9 mouse cellular contexts compared by ENCODE assay signal in genomic region chr2:102257964-102258605, GRCm38 (mm10).
DNase-seq lines count a peak whose midpoint lies in the region; TF ChIP-seq lines count a peak whose summit lies in the region.
"Had no signal": no experiment of that assay in that cellular context is flagged by ENCODE, and none has a peak within 500 bp of the region (broad histone marks: within the 10 kb centered on the region; RNA-seq: fewer than 3 reads in every experiment).

No protein-coding gene starts in this region.

- H3K9ac ChIP-seq in CH12.LX (ENCODE audit: insufficient read depth, low read depth) = no peak overlapping the region

- in situ Hi-C loops in CH12.LX (cut with MboI; ENCODE audit: low pct_ligation_motif_present, low pct_unique_long_range_greater_than_20kb, low sequenced_read_pairs) = no loop called here

- no peaks in the 10 kb centered on the region for H3K9me3 ChIP-seq in heart, embryonic 10.5 days
- no peaks in the 10 kb centered on the region for H3K9me3 ChIP-seq in CH12.LX (replicated peaks; ENCODE audit: low read length)
- no peaks in the 10 kb centered on the region for H3K9me3 ChIP-seq in hindbrain, embryonic 10.5 days
- H3K9me3 ChIP-seq: megakaryocyte, embryonic 14.5 days had no signal

- no peaks in the 10 kb centered on the region for H3K36me3 ChIP-seq in heart, embryonic 10.5 days
- H3K36me3 ChIP-seq in CH12.LX (replicated peaks in 1 of 2; ENCODE audit: control insufficient read depth in 1 of 2, insufficient read depth in 1 of 2, low read length in 1 of 2) = no peaks in the 10 kb centered on the region
- H3K36me3 ChIP-seq in hindbrain, embryonic 10.5 days = no peaks in the 10 kb centered on the region

- peaks cover 50% of the 10 kb centered on the region for H3K27me3 ChIP-seq in heart, embryonic 10.5 days (ENCODE audit: insufficient read depth, poor library complexity, severe bottlenecking)
- H3K27me3 ChIP-seq in CH12.LX (replicated peaks) = no peaks in the 10 kb centered on the region
- H3K27me3 ChIP-seq in hindbrain, embryonic 10.5 days (ENCODE audit: insufficient read depth, poor library complexity, severe bottlenecking) = peaks cover 35% of the 10 kb centered on the region

- H3K27ac ChIP-seq in heart, embryonic 10.5 days = no peak overlapping the region
- H3K27ac ChIP-seq in CH12.LX (ENCODE audit: insufficient read depth, low read depth) = no peak overlapping the region
- peak overlapping the region; percentile 41; the same call in 1 of the 2 replicates for H3K27ac ChIP-seq in cortical plate, adult 2 months (ENCODE audit: insufficient read depth, low read length)
- H3K27ac ChIP-seq in hindbrain, embryonic 10.5 days = peak overlapping the region; percentile 29; the same call in 1 of the 2 replicates

- no peak for TF ChIP-seq CTCF in CH12.LX (conservative IDR thresholded peaks at IDR 0.05 in 1 of 2, IDR thresholded peaks at IDR 0.05 in 1 of 2; ENCODE audit: low read depth in 2 of 2, low read length in 2 of 2)
- TF ChIP-seq CTCF in cortical plate, adult 2 months (IDR thresholded peaks at IDR 0.05; ENCODE audit: extremely low read depth, insufficient read depth, low read length) = no peak

- no peak for TF ChIP-seq EP300 in CH12.LX (IDR thresholded peaks at IDR 0.05; ENCODE audit: low read length)

- H3K79me2 ChIP-seq in CH12.LX (replicated peaks; ENCODE audit: control insufficient read depth, extremely low read depth, insufficient read depth, poor library complexity, severe bottlenecking) = no peaks in the 10 kb centered on the region

- peaks cover 19% of the 10 kb centered on the region for H3K4me1 ChIP-seq in heart, embryonic 10.5 days
- H3K4me1 ChIP-seq in CH12.LX (ENCODE audit: control insufficient read depth in 1 of 2, insufficient read depth in 2 of 2) = peaks cover 6 to 14% of the 10 kb centered on the region in 2 experiments; a peak in 3 of 4 replicates
- H3K4me1 ChIP-seq in cortical plate, adult 2 months (ENCODE audit: control insufficient read depth, insufficient read depth, low read length) = peaks cover 14% of the 10 kb centered on the region
- peaks cover 22% of the 10 kb centered on the region for H3K4me1 ChIP-seq in hindbrain, embryonic 10.5 days (replicated peaks)

- intact Hi-C loops in heart, postnatal 36 days (cut with DNase I) = loop anchor here (2.0 kb wide), 2 partner anchors 27 to 33 kb away; no protein-coding TSS in a partner anchor

- TF ChIP-seq POLR2A in CH12.LX (IDR thresholded peaks at IDR 0.05; ENCODE audit: low read depth, low read length) = no peak
- TF ChIP-seq POLR2A in cortical plate, adult 2 months (IDR thresholded peaks at IDR 0.05; ENCODE audit: extremely low read depth, insufficient read depth, low read length) = no peak

- dilution Hi-C loops in CH12.LX (cut with MboI; ENCODE audit: extremely low pct_ligation_motif_present, extremely low pct_unique_long_range_greater_than_20kb, low sequenced_read_pairs) = no loop called here

- peak overlapping the region; percentile 38 for H3K4me3 ChIP-seq in heart, embryonic 10.5 days
- no peak overlapping the region for H3K4me3 ChIP-seq in CH12.LX (replicated peaks in 1 of 3; ENCODE audit: low read depth in 2 of 3, low read length in 2 of 3, poor library complexity in 1 of 3)
- no peak overlapping the region for H3K4me3 ChIP-seq in cortical plate, adult 2 months (ENCODE audit: insufficient read depth, low read length)
- peak overlapping the region; percentile 32 for H3K4me3 ChIP-seq in hindbrain, embryonic 10.5 days

- DNase-seq in heart, embryonic 10.5 days (ENCODE audit: low spot score) = no peak
- no peak for DNase-seq in heart, postnatal 36 days
- DNase-seq in CH12.LX (ENCODE audit: extremely low read depth) = peak; percentile 6
- DNase-seq in hindbrain, embryonic 10.5 days (ENCODE audit: low spot score) = peak; percentile 29
- peak; percentile 10 for DNase-seq in lung, postnatal 14 days
- peak; percentile 52 for DNase-seq in thymus, postnatal 0 days (ENCODE audit: low spot score)
- no peak for DNase-seq in spleen, postnatal 4 days (ENCODE audit: low spot score in 2 of 2)

- 4% methylated on average over 12 of the region's 12 CpGs for WGBS in heart, embryonic 10.5 days
- WGBS in hindbrain, embryonic 10.5 days = 5% methylated on average over 12 of the region's 12 CpGs

- TF ChIP-seq RAD21 in CH12.LX (IDR thresholded peaks at IDR 0.05; ENCODE audit: low read depth, low read length) = no peak

- peak overlapping the region; percentile 33; the same call in 1 of the 2 replicates for H3K4me2 ChIP-seq in CH12.LX (ENCODE audit: insufficient read depth, low read depth, poor library complexity, severe bottlenecking)

TF ChIP-seq in CH12.LX, 34 proteins besides CTCF, POLR2A, EP300 and RAD21:
- TF ChIP-seq CHD2 (IDR thresholded peaks at IDR 0.05; ENCODE audit: low read length) = no peak
- TF ChIP-seq NELFE (IDR thresholded peaks at IDR 0.05; ENCODE audit: low read depth, low read length) = no peak
- no peak for TF ChIP-seq USF1 (IDR thresholded peaks at IDR 0.05; ENCODE audit: low read depth, low read length)
- TF ChIP-seq USF2 (conservative IDR thresholded peaks at IDR 0.05; ENCODE audit: low read depth, low read length) = no peak
- TF ChIP-seq MAFK (IDR thresholded peaks at IDR 0.05; ENCODE audit: insufficient replicate concordance, low read length) = no peak
- no peak for TF ChIP-seq TBP (conservative IDR thresholded peaks at IDR 0.05; ENCODE audit: low read depth, low read length)
- TF ChIP-seq UBTF (IDR thresholded peaks at IDR 0.05; ENCODE audit: low read depth, low read length) = no peak
- TF ChIP-seq NRF1 (IDR thresholded peaks at IDR 0.05; ENCODE audit: low read depth, low read length) = no peak
- TF ChIP-seq ETS1 (conservative IDR thresholded peaks at IDR 0.05; ENCODE audit: low read depth, low read length) = no peak
- TF ChIP-seq MAZ (IDR thresholded peaks at IDR 0.05; ENCODE audit: low read depth, low read length) = no peak
- no peak for TF ChIP-seq JUND (conservative IDR thresholded peaks at IDR 0.05; ENCODE audit: low read depth, low read length)
- no peak for TF ChIP-seq ZKSCAN1 (IDR thresholded peaks at IDR 0.05; ENCODE audit: borderline replicate concordance, low read depth, low read length)
- TF ChIP-seq KAT2A (IDR thresholded peaks at IDR 0.05; ENCODE audit: insufficient replicate concordance, low read length) = no peak
- TF ChIP-seq ZMIZ1 (IDR thresholded peaks at IDR 0.05; ENCODE audit: low read depth, low read length) = no peak
- no peak for TF ChIP-seq IRF4 (IDR thresholded peaks at IDR 0.05; ENCODE audit: low read depth, low read length)
- TF ChIP-seq CHD1 (IDR thresholded peaks at IDR 0.05; ENCODE audit: low read depth, low read length) = no peak
- no peak for TF ChIP-seq POLR2AphosphoS2 (IDR thresholded peaks at IDR 0.05; ENCODE audit: low read depth, low read length)
- no peak for TF ChIP-seq GABPA (IDR thresholded peaks at IDR 0.05; ENCODE audit: insufficient replicate concordance, low read depth, low read length)
- no peak for TF ChIP-seq JUN (IDR thresholded peaks at IDR 0.05; ENCODE audit: insufficient read depth, low read depth, low read length)
- no peak for TF ChIP-seq HCFC1 (IDR thresholded peaks at IDR 0.05; ENCODE audit: low read depth, low read length)

Comparison
In these comparisons a context has a peak if more than half of its experiments do, and no peak if none do; other contexts are left out.
1. DNase-seq: peak in CH12.LX (single experiment), hindbrain, embryonic 10.5 days (single experiment), lung, postnatal 14 days (single experiment) and thymus, postnatal 0 days (single experiment); none in heart, embryonic 10.5 days (single experiment), heart, postnatal 36 days (0 of 2) and spleen, postnatal 4 days (0 of 2).
2. H3K27ac ChIP-seq: peak in cortical plate, adult 2 months (single experiment) and hindbrain, embryonic 10.5 days (single experiment); none in heart, embryonic 10.5 days (single experiment) and CH12.LX (single experiment).
3. H3K4me3 ChIP-seq: peak in heart, embryonic 10.5 days (single experiment) and hindbrain, embryonic 10.5 days (single experiment); none in CH12.LX (0 of 3) and cortical plate, adult 2 months (single experiment).